Mouse (Mus musculus): ENCODE data around the gene Gypa. TPM values are rescaled to one million over a fixed set of nuclear protein-coding genes. Genes with fewer than 3 reads are reported as not detected.
A peak's percentile ranks its signal among the peaks of the same experiment; 100 is the strongest.

Gypa gene
- polyA plus RNA-seq (2016; fragmentation: Nextera tagmentation; extraction: Ambion mirVana) = 11.9 and 13.9 TPM in 2 replicates

GRCm38 (mm10) chr8:80493523-80494345, at the start of gene Gypa:
TSS of gene Gypa (plus strand) at chr8:80493781.
- Histone ChIP-seq H3K9me3 (no peaks in the 10 kb centered on the region), H3K27me3 (replicated peaks; ENCODE audit: low read depth, poor library complexity, severe bottlenecking) (no peaks in the 10 kb centered on the region), H3K36me3 (replicated peaks) (no peaks in the 10 kb centered on the region), H3K4me1 (peaks cover 9% of the 10 kb centered on the region; the same call in 1 of the 2 replicates), H3K27ac (replicated peaks) (peak within 1 kb of the TSS; percentile 65; the same call in 1 of the 2 replicates), H3K4me3 (peak within 1 kb of the TSS; percentile 63)
- 34% methylated on average over 14 of the region's 14 CpGs for WGBS
- DNase-seq (ENCODE audit: low spot score) = no peak

- no peaks in the 10 kb centered on the region for H3K36me3 ChIP-seq (replicated peaks)
- H3K4me3 ChIP-seq = no peak overlapping the region
- WGBS = 81% methylated on average over 4 of the region's 4 CpGs
- H3K27me3 ChIP-seq (replicated peaks; ENCODE audit: low read depth, poor library complexity, severe bottlenecking) = no peaks in the 10 kb centered on the region
- no peaks in the 10 kb centered on the region for H3K9me3 ChIP-seq
- no peak for DNase-seq (ENCODE audit: low spot score)
- H3K4me1 ChIP-seq = no peaks in the 10 kb centered on the region
- no peak overlapping the region for H3K27ac ChIP-seq (replicated peaks)
Observed at GRCm38 (mm10) chr8:80444534-80445072, 49.0 kb upstream of the Gypa start.

- Histone ChIP-seq H3K4me1 (no peaks in the 10 kb centered on the region), H3K27ac (replicated peaks) (no peak overlapping the region), H3K36me3 (replicated peaks) (no peaks in the 10 kb centered on the region), H3K9me3 (no peaks in the 10 kb centered on the region), H3K27me3 (replicated peaks; ENCODE audit: low read depth, poor library complexity, severe bottlenecking) (no peaks in the 10 kb centered on the region), H3K4me3 (no peak overlapping the region)
- no peak for DNase-seq (ENCODE audit: low spot score)
- 87% methylated on average over 4 of the region's 4 CpGs for WGBS
Observed at GRCm38 (mm10) chr8:80447217-80447616, 46.4 kb upstream of the Gypa start.

- H3K9me3 ChIP-seq = no peaks in the 10 kb centered on the region
- H3K4me3 ChIP-seq = no peak overlapping the region
- H3K36me3 ChIP-seq (replicated peaks) = no peaks in the 10 kb centered on the region
- 69% methylated on average over 19 of the region's 19 CpGs for WGBS
- DNase-seq (ENCODE audit: low spot score) = no peak
- H3K4me1 ChIP-seq = no peaks in the 10 kb centered on the region
- H3K27ac ChIP-seq (replicated peaks) = no peak overlapping the region
- H3K27me3 ChIP-seq (replicated peaks; ENCODE audit: low read depth, poor library complexity, severe bottlenecking) = no peaks in the 10 kb centered on the region
Observed at GRCm38 (mm10) chr8:80451938-80452690, 41.5 kb upstream of the Gypa start.

- no peaks in the 10 kb centered on the region for H3K9me3 ChIP-seq
- WGBS = 76% methylated on average over 4 of the region's 4 CpGs
- H3K4me3 ChIP-seq = no peak overlapping the region
- no peaks in the 10 kb centered on the region for H3K36me3 ChIP-seq (replicated peaks)
- no peaks in the 10 kb centered on the region for H3K27me3 ChIP-seq (replicated peaks; ENCODE audit: low read depth, poor library complexity, severe bottlenecking)
- no peak for DNase-seq (ENCODE audit: low spot score)
- H3K4me1 ChIP-seq = no peaks in the 10 kb centered on the region; the same call in 1 of the 2 replicates
- H3K27ac ChIP-seq (replicated peaks) = no peak overlapping the region
Observed at GRCm38 (mm10) chr8:80463450-80463917, 30.1 kb upstream of the Gypa start.

GRCm38 (mm10) chr8:80474971-80475370, 18.6 kb upstream of the Gypa start:
- WGBS = 44% methylated on average over 7 of the region's 7 CpGs
- H3K9me3 ChIP-seq = no peaks in the 10 kb centered on the region
- no peak overlapping the region for H3K4me3 ChIP-seq
- no peak overlapping the region for H3K27ac ChIP-seq (replicated peaks)
- H3K36me3 ChIP-seq (replicated peaks) = no peaks in the 10 kb centered on the region
- H3K4me1 ChIP-seq = 0 out of 2 replicates have a peak, but pooled peaks cover 4% of the 10 kb centered on the region
- H3K27me3 ChIP-seq (replicated peaks; ENCODE audit: low read depth, poor library complexity, severe bottlenecking) = no peaks in the 10 kb centered on the region
- no peak for DNase-seq (ENCODE audit: low spot score)

- Histone ChIP-seq H3K27me3 (replicated peaks; ENCODE audit: low read depth, poor library complexity, severe bottlenecking) (no peaks in the 10 kb centered on the region), H3K27ac (replicated peaks) (no peak overlapping the region), H3K4me3 (no peak overlapping the region), H3K4me1 (peaks cover 8% of the 10 kb centered on the region), H3K36me3 (replicated peaks) (no peaks in the 10 kb centered on the region), H3K9me3 (no peaks in the 10 kb centered on the region)
- DNase-seq (ENCODE audit: low spot score) = no peak
- WGBS = 88% methylated on average over 5 of the region's 5 CpGs
Observed at GRCm38 (mm10) chr8:80478156-80478555, 15.4 kb upstream of the Gypa start.

- Histone ChIP-seq H3K9me3 (no peaks in the 10 kb centered on the region), H3K4me1 (peaks cover 8% of the 10 kb centered on the region), H3K27me3 (replicated peaks; ENCODE audit: low read depth, poor library complexity, severe bottlenecking) (no peaks in the 10 kb centered on the region), H3K27ac (replicated peaks) (no peak overlapping the region), H3K4me3 (no peak overlapping the region), H3K36me3 (replicated peaks) (no peaks in the 10 kb centered on the region)
- DNase-seq (ENCODE audit: low spot score) = no peak
- WGBS = 60% methylated on average over 1 of the region's 1 CpGs
Observed at GRCm38 (mm10) chr8:80479129-80479528, 14.5 kb upstream of the Gypa start.

- Histone ChIP-seq H3K9me3 (no peaks in the 10 kb centered on the region), H3K4me3 (no peak overlapping the region), H3K27me3 (replicated peaks; ENCODE audit: low read depth, poor library complexity, severe bottlenecking) (no peaks in the 10 kb centered on the region), H3K27ac (replicated peaks) (no peak overlapping the region), H3K36me3 (replicated peaks) (no peaks in the 10 kb centered on the region), H3K4me1 (peaks cover 4% of the 10 kb centered on the region)
- WGBS = 77% methylated on average over 6 of the region's 6 CpGs
- no peak for DNase-seq (ENCODE audit: low spot score)
Observed at GRCm38 (mm10) chr8:80482173-80482572, 11.4 kb upstream of the Gypa start.

- H3K4me1 ChIP-seq = peaks cover 4% of the 10 kb centered on the region
- H3K9me3 ChIP-seq = no peaks in the 10 kb centered on the region
- H3K27me3 ChIP-seq (replicated peaks; ENCODE audit: low read depth, poor library complexity, severe bottlenecking) = no peaks in the 10 kb centered on the region
- WGBS = 40% methylated on average over 16 of the region's 16 CpGs
- no peak for DNase-seq (ENCODE audit: low spot score)
- H3K36me3 ChIP-seq (replicated peaks) = no peaks in the 10 kb centered on the region
- H3K4me3 ChIP-seq = no peak overlapping the region
- H3K27ac ChIP-seq (replicated peaks) = no peak overlapping the region
Observed at GRCm38 (mm10) chr8:80482822-80483774, 10.5 kb upstream of the Gypa start.

- no peaks in the 10 kb centered on the region for H3K9me3 ChIP-seq
- no peak overlapping the region for H3K4me3 ChIP-seq
- no peaks in the 10 kb centered on the region for H3K27me3 ChIP-seq (replicated peaks; ENCODE audit: low read depth, poor library complexity, severe bottlenecking)
- H3K4me1 ChIP-seq = peaks cover 9% of the 10 kb centered on the region; the same call in 1 of the 2 replicates
- no peak for DNase-seq (ENCODE audit: low spot score)
- no peak overlapping the region for H3K27ac ChIP-seq (replicated peaks)
- 52% methylated on average over 1 of the region's 1 CpGs for WGBS
- H3K36me3 ChIP-seq (replicated peaks) = no peaks in the 10 kb centered on the region
Observed at GRCm38 (mm10) chr8:80491562-80491961, 2.0 kb upstream of the Gypa start.
